Mouse (Mus musculus) G1E (cell line): Measurements from ENCODE around the gene Sugct.

ENCODE experiments used
- CTCF ChIP-seq: IDR thresholded peaks from 2 replicates; pipeline ENCODE4 v1.5.1; 2012; ENCODE audit warnings: low read depth, low read length, inconsistent platforms, mixed read lengths
- GATA1 ChIP-seq: IDR thresholded peaks from 2 replicates; pipeline ENCODE4 v1.6.1; 2012; ENCODE audit warnings: borderline replicate concordance, low read length, inconsistent platforms, mixed read lengths
- TAL1 ChIP-seq: conservative IDR thresholded peaks from 2 replicates; pipeline ENCODE4 v1.6.1; 2012; ENCODE audit warnings: low read depth, low read length, inconsistent platforms, mixed read lengths

- TF ChIP-seq CTCF (no peak), GATA1 (no peak), TAL1 (no peak)
Measured at GRCm38 (mm10) chr13:17027001-17027400, 668.4 kb downstream of the Sugct start.
